Mouse (Mus musculus) stomach, adult 2 months (tissue): ENCODE measurements around the gene Ddx3y. TPM values are rescaled to one million over a fixed set of nuclear protein-coding genes. Genes with fewer than 3 reads are reported as not detected.

ENCODE experiments used
- polyA plus RNA-seq: library from polyadenylated mRNA; depleted of rRNA; stranded (reverse); fragments of >200 nt; gene quantifications from 2 replicates; pipeline ENCODE4 v1.2.3, GENCODE M21; 2012; rRNA removed

Gene Ddx3y
- polyA plus RNA-seq, result 0.11 and 0.32 TPM in 2 replicates

DNA sequence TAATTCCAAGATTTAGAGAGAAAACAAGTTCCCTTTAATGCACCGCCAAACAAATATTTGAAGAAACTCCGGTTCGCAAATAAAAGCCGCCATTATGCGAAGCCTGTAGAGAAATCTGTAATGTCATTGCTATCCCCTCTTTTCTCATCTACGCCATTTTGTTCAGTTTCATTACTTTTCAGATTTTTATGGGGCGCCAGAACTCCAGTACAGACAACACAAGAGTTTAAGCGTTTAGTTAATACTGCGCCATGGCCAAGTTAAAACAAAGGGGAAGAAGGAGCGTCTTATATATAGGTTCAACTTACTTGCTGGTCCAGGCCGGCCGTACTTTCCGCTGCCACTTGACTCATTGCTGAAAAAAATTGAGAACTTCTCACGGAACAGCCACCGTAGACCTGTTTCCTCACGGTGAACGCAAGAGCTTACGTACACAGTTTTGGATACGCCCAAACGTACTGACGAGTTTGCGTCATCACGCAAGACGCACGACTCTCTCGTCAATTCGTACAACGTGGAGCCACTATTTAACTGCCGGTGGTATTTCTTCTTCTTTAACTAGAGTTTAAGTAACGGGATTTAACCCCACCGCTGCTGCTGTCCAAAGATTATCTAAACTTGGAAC is at the start of gene Ddx3y:
Gene Ddx3y, minus strand, starts transcription at position 459 of the 625 bp plus-strand sequence.

DNA sequence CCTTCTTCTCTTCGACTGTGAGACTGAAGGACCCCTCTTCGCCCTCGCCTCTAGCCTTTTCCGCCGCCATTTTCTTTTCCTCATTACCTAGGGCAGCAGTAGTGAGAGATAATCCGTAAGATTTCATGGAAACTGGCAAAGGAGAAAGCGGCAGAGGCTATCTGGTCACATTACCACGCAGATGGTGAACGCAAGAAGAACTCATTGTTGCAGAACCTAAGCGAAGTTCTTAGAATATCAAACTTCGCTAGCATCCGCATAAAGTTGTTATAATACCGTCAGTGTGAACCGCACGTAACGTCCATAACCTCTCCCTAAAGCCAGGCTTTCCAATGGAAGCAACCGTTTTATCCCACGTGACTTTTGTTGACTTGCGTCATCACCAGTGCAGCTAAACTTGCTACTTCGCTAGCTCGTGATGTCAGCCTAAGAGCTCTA is 41.0 kb downstream of the Ddx3y start, which contains the start of gene Uty:
Gene Uty, minus strand, starts transcription at position 334 of the 438 bp plus-strand sequence.

Other genes with a start within 250 kb of the Ddx3y start
- gene Uty, start 40.9 kb downstream of the Ddx3y start, polyA plus RNA-seq, result 0.24 and 0.34 TPM in 2 replicates
- gene Usp9y, start 173.2 kb upstream of the Ddx3y start, polyA plus RNA-seq, result not detected in 2 replicates